Mouse (Mus musculus): ENCODE data around the gene Cep68. TPM values are rescaled to one million over a fixed set of nuclear protein-coding genes. Genes with fewer than 3 reads are reported as not detected.

Gene Cep68
- 10 to 100 TPM; 27.5 to 28.1 TPM for total RNA-seq (2021)

DNA sequence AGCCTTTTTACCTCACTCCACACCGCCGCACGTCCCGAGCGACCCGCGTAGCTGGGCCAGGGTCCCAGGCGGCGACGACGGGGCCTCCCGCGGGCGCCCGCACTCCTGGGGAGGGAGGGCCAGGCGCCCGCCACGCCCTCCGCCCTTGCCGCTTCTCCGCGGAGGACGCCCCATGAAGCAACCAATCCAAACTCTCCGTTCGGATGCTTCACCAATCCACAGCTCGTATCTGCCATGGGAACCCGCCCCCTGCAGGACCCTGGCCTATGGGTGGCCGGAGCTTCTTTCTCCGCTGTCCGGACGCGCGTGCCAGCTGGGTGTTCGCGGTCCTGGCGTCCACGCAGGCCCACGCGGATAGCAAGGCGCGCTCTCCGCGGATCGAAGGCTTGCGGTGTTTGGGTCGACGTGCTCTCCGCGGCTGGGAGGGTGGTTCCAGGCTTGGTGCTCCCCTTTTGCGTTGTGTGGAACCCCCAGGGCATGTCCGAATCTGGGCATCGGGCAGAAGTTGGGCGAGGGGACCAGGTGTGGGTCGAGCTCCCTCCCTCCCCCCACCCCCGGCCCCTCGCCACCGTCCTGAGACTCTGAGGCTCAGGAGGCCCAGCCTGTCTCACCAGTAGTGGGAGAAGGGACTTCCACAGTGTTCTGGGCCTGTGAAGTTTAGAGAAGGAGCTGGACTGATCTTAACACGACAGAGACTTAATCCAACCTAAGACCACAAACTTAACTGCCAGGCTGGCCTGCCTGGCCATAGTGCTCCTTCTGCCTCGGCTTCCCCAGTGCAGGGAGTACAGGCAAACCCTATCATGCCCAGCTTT lies at the start of gene Cep68:
TSS of gene Cep68 (minus strand) at position 134 of the 815 bp plus-strand sequence.
- intact Hi-C loops (cut with DNase I): loop anchor here (2.0 to 5.0 kb wide), 3 partner anchors 49 to 117 kb away; partner anchors contain the start of genes Rab1a and Slc1a4
- peak; percentile 96 to 98 for DNase-seq (ENCODE audit: low spot score in 2 of 2)

DNA sequence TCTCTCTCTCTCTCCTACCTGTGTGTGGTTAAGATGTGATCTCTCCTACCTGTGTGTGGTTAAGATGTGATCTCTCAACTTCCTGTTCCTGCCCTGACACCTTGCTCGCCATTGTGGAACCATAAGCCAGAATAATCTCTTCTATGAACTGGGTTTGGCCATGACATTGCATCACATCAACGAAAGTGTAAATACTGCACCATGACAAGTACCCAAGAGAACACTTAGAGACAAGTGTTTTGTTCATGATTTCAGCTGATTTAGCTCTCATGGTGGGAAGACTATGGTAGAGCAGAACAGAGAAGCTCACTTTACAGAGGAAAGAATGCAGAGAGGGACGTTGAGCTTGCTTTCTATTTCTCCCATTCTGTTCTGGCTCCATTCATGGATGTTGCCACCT lies 35.2 kb upstream of the Cep68 start:
- intact Hi-C loops (cut with DNase I): no loop called here
- no peak for DNase-seq (ENCODE audit: low spot score in 2 of 2)

- DNase-seq (ENCODE audit: low spot score in 2 of 2): no peak
- intact Hi-C loops (cut with DNase I): no loop called here
These were observed 33.5 kb upstream of the Cep68 start for GRCm38 (mm10) chr11:20282601-20283219.

DNA sequence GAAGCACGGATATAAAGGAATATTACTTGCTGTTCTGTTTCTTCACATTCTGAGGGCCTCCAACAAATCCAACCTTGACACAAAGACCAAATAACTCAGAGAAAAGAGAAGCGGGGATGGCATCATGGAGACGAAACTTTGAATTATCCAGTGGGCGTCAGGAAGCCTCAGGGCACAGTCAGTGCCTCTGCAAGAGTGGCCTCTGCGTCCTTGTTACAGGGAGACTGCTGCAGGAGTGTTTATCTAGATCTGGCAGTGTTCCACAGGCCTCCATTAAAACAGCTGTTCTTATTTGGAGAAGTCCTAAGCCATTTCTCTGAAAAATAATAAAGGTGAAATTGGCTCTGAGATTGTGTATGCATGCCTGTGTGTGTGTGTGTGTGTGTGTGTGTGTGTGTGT lies 31.8 kb upstream of the Cep68 start:
- no peak for DNase-seq (ENCODE audit: low spot score in 2 of 2)
- intact Hi-C loops (cut with DNase I): no loop called here

- no peak for DNase-seq (ENCODE audit: low spot score in 2 of 2)
- intact Hi-C loops (cut with DNase I): no loop called here
These were observed 29.5 kb upstream of the Cep68 start for GRCm38 (mm10) chr11:20278702-20279101.

GRCm38 (mm10) chr11:20277106-20277505 lies 27.9 kb upstream of the Cep68 start:
- intact Hi-C loops (cut with DNase I): no loop called here
- no peak for DNase-seq (ENCODE audit: low spot score in 2 of 2)

- no peak for DNase-seq (ENCODE audit: low spot score in 2 of 2)
- intact Hi-C loops (cut with DNase I): no loop called here
These were observed 26.7 kb upstream of the Cep68 start for GRCm38 (mm10) chr11:20275974-20276373.

DNA sequence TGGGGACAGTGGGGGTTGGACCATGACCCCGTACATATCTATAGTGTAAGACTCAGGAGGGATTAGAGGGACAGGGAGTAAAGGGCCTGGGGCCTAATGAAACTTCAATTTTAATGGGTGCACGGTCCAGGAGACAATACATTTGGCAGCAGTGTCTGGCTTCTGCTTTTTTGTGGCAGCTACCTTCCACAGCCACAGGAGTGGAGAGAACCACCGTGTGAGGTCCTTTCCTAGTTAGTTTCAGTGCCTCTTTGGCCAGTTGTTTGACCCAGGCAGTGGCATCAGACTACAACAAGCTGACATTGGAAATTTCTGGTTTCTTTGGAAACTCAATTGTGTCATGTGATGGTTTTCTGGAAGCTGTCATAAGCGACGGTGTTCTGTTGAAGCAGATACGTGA lies 20.7 kb upstream of the Cep68 start:
- intact Hi-C loops (cut with DNase I): no loop called here
- DNase-seq (ENCODE audit: low spot score in 2 of 2): no peak

DNA sequence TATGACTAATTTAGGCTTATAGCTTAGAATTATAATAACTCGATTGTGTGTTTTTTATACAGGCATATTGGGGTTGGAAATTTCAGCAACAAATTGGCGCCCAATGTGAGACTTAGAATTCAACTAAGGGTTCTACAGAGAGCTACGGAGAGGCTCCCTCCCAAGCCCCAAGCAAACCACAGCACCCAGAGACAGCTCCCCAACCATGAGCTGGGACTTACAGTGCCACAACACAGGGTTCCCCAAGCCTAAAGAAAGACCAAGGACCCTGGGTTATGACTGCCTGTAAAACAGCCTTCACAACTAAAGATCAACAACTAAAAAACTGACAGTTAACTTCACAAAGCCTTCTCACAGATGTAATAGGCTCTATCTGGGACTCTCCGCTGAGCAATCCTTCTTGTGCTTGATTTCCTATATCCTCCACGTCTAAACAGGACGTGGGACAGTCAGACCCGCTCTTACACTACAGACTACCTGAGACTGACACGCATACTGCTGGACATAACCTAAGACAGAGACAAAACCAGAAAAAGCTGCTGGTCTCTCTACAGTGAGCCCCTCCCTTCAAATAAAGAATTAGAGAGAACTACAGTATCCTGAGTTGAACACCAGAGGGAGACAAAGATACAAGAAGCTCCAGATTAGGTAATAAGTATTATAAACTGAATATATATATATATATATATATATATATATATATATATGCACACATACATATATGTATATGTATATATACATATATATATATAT lies 13.6 kb upstream of the Cep68 start:
- intact Hi-C loops (cut with DNase I): loop anchor here (1.0 to 5.0 kb wide), 2 partner anchors 69 to 137 kb away; partner anchors contain the start of gene Slc1a4
- peak in 1 of 2 experiments; percentile 38 for DNase-seq (ENCODE audit: low spot score in 2 of 2)

GRCm38 (mm10) chr11:20254791-20255190 lies 5.6 kb upstream of the Cep68 start:
- no peak for DNase-seq (ENCODE audit: low spot score in 2 of 2)
- intact Hi-C loops (cut with DNase I): no loop called here

GRCm38 (mm10) chr11:20253088-20253487 lies 3.9 kb upstream of the Cep68 start:
- intact Hi-C loops (cut with DNase I): no loop called here
- DNase-seq (ENCODE audit: low spot score in 2 of 2): no peak

GRCm38 (mm10) chr11:20250476-20251178 lies 1.4 kb upstream of the Cep68 start:
- intact Hi-C loops (cut with DNase I): no loop called here

DNA sequence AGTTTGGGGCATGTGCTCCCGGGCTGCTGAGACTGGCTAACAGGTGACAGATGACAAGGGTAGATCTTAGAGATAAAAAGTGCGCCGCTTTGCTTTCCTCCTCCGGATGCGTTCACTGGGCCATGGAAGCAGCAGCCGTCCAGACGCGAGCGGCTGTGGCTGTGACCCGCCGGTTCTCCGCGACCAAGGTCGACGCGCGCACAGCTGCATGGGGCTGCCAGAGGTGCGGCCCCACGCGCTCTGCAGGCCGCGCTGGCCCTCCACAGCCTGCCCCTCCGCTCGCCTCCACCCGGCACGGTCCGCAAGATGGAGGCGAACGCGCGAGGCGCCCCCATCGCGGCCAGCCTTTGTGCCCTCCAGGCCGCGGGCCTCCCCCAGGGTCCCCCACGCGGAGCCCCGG lies 389 bp downstream of the Cep68 start:
- intact Hi-C loops (cut with DNase I): loop anchor here (2.0 to 5.0 kb wide), 3 partner anchors 48 to 117 kb away; partner anchors contain the start of genes Rab1a and Slc1a4
- DNase-seq (ENCODE audit: low spot score in 2 of 2): no peak

More at GRCm38 (mm10) chr11:20250476-20251178, 1.4 kb upstream of the Cep68 start:
- no peak for DNase-seq (ENCODE audit: low spot score in 2 of 2)

GRCm38 (mm10) chr11:20248277-20248676 lies 952 bp downstream of the Cep68 start:
- DNase-seq (ENCODE audit: low spot score in 2 of 2): no peak
- intact Hi-C loops (cut with DNase I): loop anchor here (2.0 to 5.0 kb wide), 3 partner anchors 47 to 116 kb away; partner anchors contain the start of genes Rab1a and Slc1a4

- no peak for DNase-seq (ENCODE audit: low spot score in 2 of 2)
- intact Hi-C loops (cut with DNase I): loop anchor here (5.0 kb wide), 2 partner anchors 85 to 115 kb away; partner anchors contain the start of gene Slc1a4
These were observed 1.9 kb downstream of the Cep68 start for GRCm38 (mm10) chr11:20247146-20247855.

DNA sequence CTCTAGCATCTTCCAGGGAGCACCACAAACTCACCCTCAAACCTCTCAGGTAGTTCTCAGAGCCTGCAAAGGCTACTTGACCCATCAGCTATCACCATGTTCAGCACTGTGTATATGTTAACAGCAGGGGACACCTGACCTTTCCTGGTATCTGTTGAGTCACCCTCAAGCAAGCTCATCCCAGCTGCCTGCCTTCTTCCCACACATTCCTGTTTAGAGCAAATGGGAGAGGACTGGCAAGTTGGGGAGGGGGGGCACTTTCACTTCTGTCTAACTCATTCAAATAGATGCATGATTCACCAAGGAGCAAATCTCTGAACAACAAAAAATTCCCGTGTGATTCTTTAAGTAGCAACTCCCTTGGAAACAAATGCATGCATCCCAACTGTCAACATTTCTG lies 2.6 kb downstream of the Cep68 start:
- intact Hi-C loops (cut with DNase I): loop anchor here (5.0 kb wide), 2 partner anchors 86 to 114 kb away; partner anchors contain the start of gene Slc1a4
- peak in 1 of 2 experiments; percentile 60 for DNase-seq (ENCODE audit: low spot score in 2 of 2)

- intact Hi-C loops (cut with DNase I): loop anchor here (5.0 kb wide), 2 partner anchors 87 to 113 kb away; partner anchors contain the start of gene Slc1a4
- DNase-seq (ENCODE audit: low spot score in 2 of 2): no peak
These were observed 3.9 kb downstream of the Cep68 start for GRCm38 (mm10) chr11:20245316-20245715.
